Mouse (Mus musculus): ENCODE measurements around the gene Klhl3.

- TF ChIP-seq EP300 (optimal IDR thresholded peaks at IDR 0.05) (no peak), CTCF (IDR thresholded peaks at IDR 0.05; ENCODE audit: low read depth) (no peak)
Measured at GRCm38 (mm10) chr13:58129687-58130246, 16.4 kb upstream of the Klhl3 start.
